Mouse (Mus musculus): ENCODE results near the gene Rufy1. TPM values are rescaled to one million over a fixed set of nuclear protein-coding genes. Genes with fewer than 3 reads are reported as not detected.

The Rufy1 gene
- polyA plus RNA-seq, 1 experiment = 12.5 TPM

DNA sequence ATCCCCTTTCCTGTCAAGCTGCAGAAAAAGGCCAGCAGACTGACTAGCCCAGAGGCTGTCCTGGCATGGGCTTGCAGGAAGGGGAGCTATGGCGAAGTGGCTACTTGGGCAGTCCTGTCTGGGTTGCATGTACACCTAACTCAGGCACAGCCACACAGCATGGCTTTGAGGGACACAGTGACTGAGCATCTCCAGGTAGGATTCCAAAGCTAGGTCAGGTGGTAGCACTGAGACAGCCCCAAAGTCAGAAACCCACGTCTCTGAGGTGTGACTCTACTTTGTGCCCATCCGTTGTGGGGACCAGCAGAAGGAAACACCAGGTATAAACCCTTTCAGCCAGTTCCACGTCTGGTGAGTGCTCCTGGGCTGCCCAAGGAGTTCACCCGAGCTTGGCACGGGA lies 37.6 kb downstream of the Rufy1 start:
- TF ChIP-seq CTCF (IDR thresholded peaks at IDR 0.05; ENCODE audit: control insufficient read depth, insufficient read depth, low read length) (no peak), POLR2A (IDR thresholded peaks at IDR 0.05; ENCODE audit: borderline replicate concordance, control insufficient read depth, low read depth, low read length) (no peak)
- H3K27ac ChIP-seq (ENCODE audit: control insufficient read depth, insufficient read depth, low read depth, low read length, poor library complexity) = no peak overlapping the region
- WGBS = 82% methylated on average over 6 of the region's 6 CpGs

DNA sequence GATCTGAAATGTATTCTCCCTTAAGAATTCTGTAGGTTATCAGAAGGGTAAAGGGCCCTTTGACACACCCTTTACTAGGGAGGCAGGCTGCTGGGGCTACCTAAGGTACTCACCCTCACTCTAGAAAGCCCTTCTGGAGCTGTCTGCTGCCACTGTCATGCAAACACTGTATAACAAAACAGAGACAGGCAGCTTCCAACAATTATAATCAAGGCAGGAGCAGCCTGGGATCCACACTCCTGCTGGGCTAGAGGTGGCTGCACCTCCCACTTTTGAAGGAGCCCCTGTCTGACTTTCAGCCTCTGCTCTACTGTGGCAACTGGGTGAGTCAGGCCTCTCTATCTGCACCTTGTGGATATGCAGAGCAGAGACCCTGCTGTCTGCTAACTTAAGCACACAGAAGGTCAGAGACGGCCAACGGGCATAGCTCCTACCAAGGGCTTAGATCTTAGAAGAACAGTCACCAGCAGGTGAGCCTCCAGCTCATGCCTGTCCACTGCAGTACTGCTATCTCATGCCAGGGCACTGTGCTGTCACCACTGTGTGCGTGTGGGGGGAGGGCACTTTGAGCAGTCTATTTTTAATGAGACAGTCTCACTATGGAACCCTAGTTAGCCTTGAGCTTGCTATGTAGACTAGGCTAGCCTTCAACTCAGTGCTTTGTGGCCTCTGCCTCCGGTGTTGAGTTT lies 39.5 kb downstream of the Rufy1 start:
- Histone ChIP-seq H3K4me3 (replicated peaks; ENCODE audit: control insufficient read depth, low read depth, low read length) (no peak overlapping the region), H3K27ac (ENCODE audit: control insufficient read depth, insufficient read depth, low read depth, low read length, poor library complexity) (no peak overlapping the region), H3K4me1 (ENCODE audit: control insufficient read depth, insufficient read depth, low read length) (no peaks in the 10 kb centered on the region)
- TF ChIP-seq CTCF (IDR thresholded peaks at IDR 0.05; ENCODE audit: control insufficient read depth, insufficient read depth, low read length) (no peak), POLR2A (IDR thresholded peaks at IDR 0.05; ENCODE audit: borderline replicate concordance, control insufficient read depth, low read depth, low read length) (no peak)
- 75% methylated on average over 4 of the region's 4 CpGs for WGBS

More for the DNA sequence above, 37.6 kb downstream of the Rufy1 start:
- Histone ChIP-seq H3K4me1 (ENCODE audit: control insufficient read depth, insufficient read depth, low read length) (no peaks in the 10 kb centered on the region), H3K4me3 (replicated peaks; ENCODE audit: control insufficient read depth, low read depth, low read length) (no peak overlapping the region)

DNA sequence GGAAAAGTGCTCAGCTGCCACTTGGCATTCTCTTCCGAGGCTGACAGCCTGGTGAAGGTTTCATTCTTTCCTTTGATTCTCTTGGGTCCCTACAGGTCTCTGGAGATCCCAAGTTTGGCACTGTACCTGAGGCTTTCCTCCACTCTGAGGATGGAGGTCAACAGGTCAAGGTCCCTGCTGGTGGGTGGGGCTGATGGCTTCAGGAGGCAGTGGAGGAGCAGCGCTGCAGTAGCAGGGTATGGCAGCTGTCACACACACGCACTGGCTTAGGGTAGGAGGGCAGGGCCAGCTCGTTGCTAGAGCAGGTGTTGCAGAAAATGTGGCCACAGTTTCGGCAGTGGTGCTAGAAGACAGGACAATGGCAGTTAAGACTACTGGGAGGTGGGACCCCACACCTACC lies 41.3 kb downstream of the Rufy1 start:
- WGBS = 75% methylated on average over 5 of the region's 5 CpGs
- no peak overlapping the region for H3K4me3 ChIP-seq (replicated peaks; ENCODE audit: control insufficient read depth, low read depth, low read length)
- H3K4me1 ChIP-seq (ENCODE audit: control insufficient read depth, insufficient read depth, low read length) = no peaks in the 10 kb centered on the region
- H3K27ac ChIP-seq (ENCODE audit: control insufficient read depth, insufficient read depth, low read depth, low read length, poor library complexity) = no peak overlapping the region
- no peak for TF ChIP-seq POLR2A (IDR thresholded peaks at IDR 0.05; ENCODE audit: borderline replicate concordance, control insufficient read depth, low read depth, low read length)
- TF ChIP-seq CTCF (IDR thresholded peaks at IDR 0.05; ENCODE audit: control insufficient read depth, insufficient read depth, low read length) = no peak

DNA sequence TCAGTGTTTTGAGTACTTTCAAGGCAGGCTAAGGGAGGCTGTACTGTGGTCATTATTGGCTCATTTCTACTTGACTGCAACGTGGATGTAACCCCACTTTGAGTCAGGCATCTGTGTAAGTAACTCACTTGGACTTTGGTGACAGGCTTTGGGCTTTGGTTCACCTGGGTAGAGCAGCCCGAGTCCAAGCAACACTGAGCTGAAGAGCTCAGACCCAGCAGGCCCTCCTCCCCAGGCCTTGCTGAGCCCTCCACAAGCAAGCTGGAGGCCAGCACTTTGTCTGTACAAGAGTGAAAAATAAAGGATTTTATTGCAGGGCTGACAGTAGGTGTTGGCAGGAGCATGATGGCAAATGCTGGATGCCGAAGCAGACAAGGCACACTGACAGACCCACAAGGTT lies 41.9 kb downstream of the Rufy1 start:
- Histone ChIP-seq H3K27ac (ENCODE audit: control insufficient read depth, insufficient read depth, low read depth, low read length, poor library complexity) (no peak overlapping the region), H3K4me3 (replicated peaks; ENCODE audit: control insufficient read depth, low read depth, low read length) (no peak overlapping the region), H3K4me1 (ENCODE audit: control insufficient read depth, insufficient read depth, low read length) (no peaks in the 10 kb centered on the region)
- TF ChIP-seq POLR2A (IDR thresholded peaks at IDR 0.05; ENCODE audit: borderline replicate concordance, control insufficient read depth, low read depth, low read length) = no peak
- no peak for TF ChIP-seq CTCF (IDR thresholded peaks at IDR 0.05; ENCODE audit: control insufficient read depth, insufficient read depth, low read length)
- WGBS = 70% methylated on average over 3 of the region's 3 CpGs

DNA sequence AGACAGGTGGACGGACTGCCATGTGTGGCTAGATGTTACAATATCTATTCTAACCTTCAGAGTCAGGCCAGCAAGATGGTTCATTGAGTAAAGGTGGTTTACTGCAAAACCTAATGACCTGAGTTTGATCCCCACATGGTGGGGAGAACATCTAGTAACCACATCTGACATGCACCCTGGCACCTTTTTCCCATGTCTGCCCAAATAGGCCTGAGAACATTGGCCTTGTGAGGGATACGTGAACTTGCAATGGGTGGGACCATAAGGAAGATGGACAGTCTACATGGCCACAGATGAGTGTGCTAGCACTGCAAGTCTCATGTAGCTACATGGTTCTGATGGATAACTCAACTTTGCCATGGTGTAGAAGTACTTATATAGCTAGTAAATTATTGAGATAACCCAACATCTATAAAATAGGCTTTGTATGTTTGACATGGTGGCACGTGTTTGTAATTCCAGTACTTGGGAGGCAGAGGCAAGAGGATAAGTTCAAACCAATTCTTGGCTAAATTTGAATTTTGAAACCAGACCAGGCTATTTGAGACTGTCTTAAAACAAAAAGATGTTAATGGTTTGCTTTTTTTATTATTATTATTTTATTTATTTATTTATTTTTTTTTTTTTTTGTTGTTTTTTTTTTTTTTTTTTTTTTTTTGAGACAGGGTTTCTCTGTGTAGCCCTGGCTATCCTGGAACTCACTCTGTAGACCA lies 42.6 kb downstream of the Rufy1 start:
- Histone ChIP-seq H3K4me3 (replicated peaks; ENCODE audit: control insufficient read depth, low read depth, low read length) (no peak overlapping the region), H3K4me1 (ENCODE audit: control insufficient read depth, insufficient read depth, low read length) (no peaks in the 10 kb centered on the region), H3K27ac (ENCODE audit: control insufficient read depth, insufficient read depth, low read depth, low read length, poor library complexity) (no peak overlapping the region)
- 90% methylated on average over 3 of the region's 3 CpGs for WGBS
- no peak for TF ChIP-seq POLR2A (IDR thresholded peaks at IDR 0.05; ENCODE audit: borderline replicate concordance, control insufficient read depth, low read depth, low read length)
- TF ChIP-seq CTCF (IDR thresholded peaks at IDR 0.05; ENCODE audit: control insufficient read depth, insufficient read depth, low read length) = no peak

DNA sequence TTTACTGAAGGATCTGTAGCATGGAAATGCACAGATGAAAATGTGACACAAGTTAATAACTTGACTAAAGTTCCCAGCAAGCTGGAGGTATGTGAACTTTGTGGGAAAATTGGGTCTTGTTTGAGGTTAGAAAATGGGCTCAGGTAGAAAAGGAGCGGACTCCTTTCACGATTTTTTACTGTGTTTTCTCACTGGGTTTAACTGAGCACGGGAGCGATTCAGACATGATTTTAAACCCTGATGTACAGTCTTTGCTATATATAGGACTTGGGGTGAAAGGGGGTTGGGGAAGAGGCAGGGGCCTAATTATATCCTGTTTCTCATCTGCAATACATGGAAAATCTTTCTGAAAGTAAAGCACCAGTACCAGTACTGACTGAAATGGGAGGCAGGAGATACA lies 43.2 kb downstream of the Rufy1 start:
- WGBS = 84% methylated on average over 4 of the region's 4 CpGs
- H3K4me3 ChIP-seq (replicated peaks; ENCODE audit: control insufficient read depth, low read depth, low read length) = no peak overlapping the region
- no peak overlapping the region for H3K27ac ChIP-seq (ENCODE audit: control insufficient read depth, insufficient read depth, low read depth, low read length, poor library complexity)
- TF ChIP-seq CTCF (IDR thresholded peaks at IDR 0.05; ENCODE audit: control insufficient read depth, insufficient read depth, low read length) (no peak), POLR2A (IDR thresholded peaks at IDR 0.05; ENCODE audit: borderline replicate concordance, control insufficient read depth, low read depth, low read length) (no peak)
- H3K4me1 ChIP-seq (ENCODE audit: control insufficient read depth, insufficient read depth, low read length) = no peaks in the 10 kb centered on the region

DNA sequence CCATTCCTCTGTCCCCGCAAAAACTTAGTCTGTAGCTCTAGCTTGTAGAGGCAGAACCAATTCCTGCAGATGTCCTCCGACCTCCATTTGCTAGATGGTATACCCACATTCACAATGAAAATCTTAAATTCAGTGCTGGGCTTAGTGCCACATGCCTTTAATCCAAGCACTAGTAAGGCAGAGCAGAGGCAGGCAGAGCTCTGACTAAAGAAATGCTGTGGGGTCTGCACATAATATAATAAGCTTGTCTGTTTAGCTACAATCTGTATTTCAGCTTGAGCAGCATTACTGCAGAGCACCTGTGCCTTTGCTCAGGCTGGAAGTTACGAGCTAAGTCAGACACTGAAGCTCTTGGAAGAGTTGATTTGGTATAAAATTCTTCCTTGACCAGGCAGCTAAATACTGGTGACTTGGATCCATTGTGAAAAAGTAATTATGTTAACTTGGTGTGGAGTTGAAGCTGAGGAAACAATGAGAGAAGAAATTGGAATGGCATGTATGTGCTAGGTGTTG lies 43.7 kb downstream of the Rufy1 start:
- WGBS = 82% methylated on average over 3 of the region's 3 CpGs

DNA sequence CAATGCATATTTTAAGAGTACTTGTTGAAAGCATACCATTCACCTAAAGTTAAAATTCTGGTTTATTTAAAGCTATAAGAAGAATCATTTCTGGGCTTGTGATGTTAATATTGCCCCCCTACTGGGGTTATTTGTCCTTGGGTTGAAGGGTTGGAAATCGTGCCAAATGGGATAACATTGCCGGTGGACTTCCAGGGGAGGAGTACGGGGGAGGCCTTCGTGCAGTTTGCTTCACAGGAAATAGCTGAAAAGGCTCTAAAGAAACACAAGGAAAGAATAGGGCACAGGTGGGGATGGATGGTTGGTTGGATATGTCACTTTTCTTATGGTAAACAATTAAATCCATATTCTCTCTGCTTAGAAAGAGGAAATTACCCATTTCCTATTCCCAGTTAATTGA lies 49.6 kb downstream of the Rufy1 start:
- TF ChIP-seq CTCF (IDR thresholded peaks at IDR 0.05; ENCODE audit: control insufficient read depth, insufficient read depth, low read length) = no peak
- TF ChIP-seq POLR2A (IDR thresholded peaks at IDR 0.05; ENCODE audit: borderline replicate concordance, control insufficient read depth, low read depth, low read length) = no peak
- no peak overlapping the region for H3K4me3 ChIP-seq (replicated peaks; ENCODE audit: control insufficient read depth, low read depth, low read length)
- H3K27ac ChIP-seq (ENCODE audit: control insufficient read depth, insufficient read depth, low read depth, low read length, poor library complexity) = no peak overlapping the region
- H3K4me1 ChIP-seq (ENCODE audit: control insufficient read depth, insufficient read depth, low read length) = no peaks in the 10 kb centered on the region; the same call in 1 of the 2 replicates
- WGBS = 33% methylated on average over 4 of the region's 4 CpGs

More for the DNA sequence above, 43.7 kb downstream of the Rufy1 start:
- no peak overlapping the region for H3K27ac ChIP-seq (ENCODE audit: control insufficient read depth, insufficient read depth, low read depth, low read length, poor library complexity)
- H3K4me3 ChIP-seq (replicated peaks; ENCODE audit: control insufficient read depth, low read depth, low read length) = no peak overlapping the region
- TF ChIP-seq POLR2A (IDR thresholded peaks at IDR 0.05; ENCODE audit: borderline replicate concordance, control insufficient read depth, low read depth, low read length) = no peak
- TF ChIP-seq CTCF (IDR thresholded peaks at IDR 0.05; ENCODE audit: control insufficient read depth, insufficient read depth, low read length) = no peak
- H3K4me1 ChIP-seq (ENCODE audit: control insufficient read depth, insufficient read depth, low read length) = no peaks in the 10 kb centered on the region

Measured in bone marrow, adult 2 months (tissue).